ENCODE assay signal across 11 mouse cellular contexts in genomic region chr13:71957147-71957546, GRCm38 (mm10). TPM values are rescaled to one million over a fixed set of nuclear protein-coding genes. Genes with fewer than 3 reads are reported as not detected.
A peak's percentile ranks its signal among the peaks of the same experiment; 100 is the strongest.
DNase-seq lines count a peak whose midpoint lies in the region; ATAC-seq and TF ChIP-seq lines count a peak whose summit lies in the region.
"Had no signal": no experiment of that assay in that cellular context is flagged by ENCODE, and none has a peak within 500 bp of the region (broad histone marks: within the 10 kb centered on the region; RNA-seq: fewer than 3 reads in every experiment).

No protein-coding gene starts in this region.

- no peak overlapping the region for H3K27ac ChIP-seq in kidney, embryonic 15.5 days
- H3K27ac ChIP-seq in hindbrain, embryonic 12.5 days: peak overlapping the region; percentile 82; the same call in 1 of the 2 replicates
- H3K27ac ChIP-seq in midbrain, embryonic 15.5 days: peak overlapping the region; percentile 71

- no peak for TF ChIP-seq POLR2A in brain, embryonic 14.5 days (IDR thresholded peaks at IDR 0.05; ENCODE audit: borderline replicate concordance, extremely low read depth, insufficient read depth, insufficient read length, poor library complexity, severe bottlenecking)

- WGBS in kidney, embryonic 15.5 days: 2% methylated on average over 18 of the region's 18 CpGs
- WGBS in hindbrain, embryonic 12.5 days: 10% methylated on average over 18 of the region's 18 CpGs
- 17% methylated on average over 18 of the region's 18 CpGs for WGBS in midbrain, embryonic 15.5 days

- no peak for ATAC-seq in kidney, embryonic 15.5 days (replicated peaks; ENCODE audit: low FRiP score)
- no peak for ATAC-seq in hindbrain, embryonic 12.5 days (ENCODE audit: low FRiP score)
- ATAC-seq in midbrain, embryonic 15.5 days (replicated peaks): no peak

- H3K9ac ChIP-seq in kidney, embryonic 15.5 days: no peak overlapping the region
- H3K9ac ChIP-seq in hindbrain, embryonic 12.5 days: peak overlapping the region; percentile 80
- peak overlapping the region; percentile 23; the same call in 1 of the 2 replicates for H3K9ac ChIP-seq in midbrain, embryonic 15.5 days

- no peak for TF ChIP-seq CTCF in brain, embryonic 14.5 days (IDR thresholded peaks at IDR 0.05; ENCODE audit: borderline replicate concordance, extremely low read depth, insufficient read depth, insufficient read length)

- no peak overlapping the region for H3K4me2 ChIP-seq in kidney, embryonic 15.5 days
- peak overlapping the region; percentile 67 for H3K4me2 ChIP-seq in hindbrain, embryonic 12.5 days (replicated peaks)
- peak overlapping the region; percentile 72 for H3K4me2 ChIP-seq in midbrain, embryonic 15.5 days

- no peaks in the 10 kb centered on the region for H3K36me3 ChIP-seq in kidney, embryonic 15.5 days
- H3K36me3 ChIP-seq in hindbrain, embryonic 12.5 days: peaks cover 6% of the 10 kb centered on the region
- no peaks in the 10 kb centered on the region for H3K36me3 ChIP-seq in midbrain, embryonic 15.5 days (replicated peaks)

- H3K9me3 ChIP-seq in kidney, embryonic 15.5 days (replicated peaks): no peaks in the 10 kb centered on the region
- H3K9me3 ChIP-seq in hindbrain, embryonic 12.5 days (replicated peaks): no peaks in the 10 kb centered on the region
- no peaks in the 10 kb centered on the region for H3K9me3 ChIP-seq in midbrain, embryonic 15.5 days

- H3K27me3 ChIP-seq in kidney, embryonic 15.5 days: peaks cover 98% of the 10 kb centered on the region
- peaks cover 49% of the 10 kb centered on the region for H3K27me3 ChIP-seq in hindbrain, embryonic 12.5 days
- peaks cover 15% of the 10 kb centered on the region for H3K27me3 ChIP-seq in midbrain, embryonic 15.5 days (replicated peaks)

- peak; percentile 7 for DNase-seq in kidney, adult 18-20 months
- peak; percentile 37 for DNase-seq in brain, embryonic 14.5 days (ENCODE audit: low read depth)
- DNase-seq in adrenal gland, adult 2 months: no peak
- DNase-seq in left cerebral cortex, postnatal 14 days (ENCODE audit: low spot score in 2 of 2): no peak
- DNase-seq in adrenal gland, postnatal 14 days: no peak
- DNase-seq: thymus, postnatal 25 days had no signal

- H3K4me3 ChIP-seq in kidney, embryonic 15.5 days (replicated peaks): no peak overlapping the region
- H3K4me3 ChIP-seq in hindbrain, embryonic 12.5 days: peak overlapping the region; percentile 78
- peak overlapping the region; percentile 63 for H3K4me3 ChIP-seq in midbrain, embryonic 15.5 days
- H3K4me3 ChIP-seq: erythroblast, embryonic 14.5 days had no signal

- intact Hi-C loops in left cerebral cortex, postnatal 14 days (cut with DNase I): loop anchor here (5.0 kb wide), 3 partner anchors 495 to 1315 kb away; no protein-coding TSS in a partner anchor

- peaks cover 17% of the 10 kb centered on the region for H3K4me1 ChIP-seq in kidney, embryonic 15.5 days
- H3K4me1 ChIP-seq in hindbrain, embryonic 12.5 days: peaks cover 76% of the 10 kb centered on the region
- peaks cover 68% of the 10 kb centered on the region for H3K4me1 ChIP-seq in midbrain, embryonic 15.5 days

RNA-seq across cellular contexts. Expression of gene Irx1, which starts 6.4 kb away (rescaled TPM):
- polyA plus RNA-seq in kidney, embryonic 15.5 days (2015; fragmentation: Nextera tagmentation; extraction: Ambion mirVana): 4.9 TPM in 2 replicates
- 57.2 and 102 TPM in 2 replicates for polyA plus RNA-seq in brain, embryonic 14.5 days (2012; rRNA removed)
- polyA plus RNA-seq in hindbrain, embryonic 12.5 days (2016; fragmentation: Nextera tagmentation; extraction: Ambion mirVana): 16.1 and 18.6 TPM in 2 replicates
- 11.5 and 11.9 TPM in 2 replicates for polyA plus RNA-seq in midbrain, embryonic 15.5 days (2015; fragmentation: Nextera tagmentation; extraction: Ambion mirVana)
- total RNA-seq in adrenal gland, adult 2 months (2021): not detected
- polyA plus RNA-seq in adrenal gland, adult 2 months (2012; rRNA removed): 0.25 TPM in 1 of 2 replicates, not detected in the other
- total RNA-seq in left cerebral cortex, postnatal 14 days (2021): 1 to 10 TPM in 1 of 2 experiments, under 1 TPM in 1; 0.68 to 1.2 TPM
- 0.41 TPM in 1 of 2 replicates, not detected in the other for total RNA-seq in adrenal gland, postnatal 14 days (2021)
- total RNA-seq: megakaryocyte-erythroid progenitor cell, adult 5-6 weeks had no signal
- polyA plus RNA-seq: erythroblast, embryonic 14.5 days had no signal

Comparison
In these comparisons a context has a peak if more than half of its experiments do, and no peak if none do; other contexts are left out.
1. DNase-seq: peak in kidney, adult 18-20 months (single experiment) and brain, embryonic 14.5 days (single experiment); none in adrenal gland, adult 2 months (single experiment), left cerebral cortex, postnatal 14 days (0 of 2) and adrenal gland, postnatal 14 days (single experiment).